Mouse (Mus musculus): ENCODE data around the gene Mei1.

GRCm38 (mm10) chr15:82058719-82059201 is 11.0 kb upstream of the Mei1 start, which contains the start of gene 4930407I10Rik:
- TF ChIP-seq CTCF (IDR thresholded peaks at IDR 0.05; ENCODE audit: control insufficient read depth, insufficient read depth, low read length) (no peak), POLR2A (IDR thresholded peaks at IDR 0.05; ENCODE audit: borderline replicate concordance, control insufficient read depth, low read depth, low read length) (no peak)

All from bone marrow, adult 2 months (tissue).